ENCODE assay signal across 15 mouse cellular contexts in genomic region chr4:155472716-155473290, GRCm38 (mm10). TPM values are rescaled to one million over a fixed set of nuclear protein-coding genes. Genes with fewer than 3 reads are reported as not detected.
DNase-seq lines count a peak whose midpoint lies in the region; ATAC-seq and TF ChIP-seq lines count a peak whose summit lies in the region.
"Had no signal": no experiment of that assay in that cellular context is flagged by ENCODE, and none has a peak within 500 bp of the region (broad histone marks: within the 10 kb centered on the region; RNA-seq: fewer than 3 reads in every experiment).

No protein-coding gene starts in this region.

- peak; percentile 45 for DNase-seq in left cerebral cortex, postnatal 4 days
- DNase-seq in left cerebral cortex, adult 11 months (ENCODE audit: low spot score) = no peak
- peak; percentile 83 for DNase-seq in brain, embryonic 14.5 days (ENCODE audit: low read depth)
- DNase-seq in cerebellum, adult 9-10 months = peak; percentile 86
- DNase-seq in liver, embryonic 11.5 days (ENCODE audit: low spot score) = no peak
- DNase-seq in layer of hippocampus, adult 9-11 months = no peak
- DNase-seq: liver, embryonic 13.5 days; lung, postnatal 4 days; right cerebral cortex, adult 18-20 months; thymus, postnatal 36 days had no signal

- H3K27me3 ChIP-seq in intestine, postnatal 0 days (replicated peaks; ENCODE audit: control insufficient read depth, insufficient read depth, low read length) = no peaks in the 10 kb centered on the region
- peaks cover 15% of the 10 kb centered on the region for H3K27me3 ChIP-seq in liver, embryonic 11.5 days (replicated peaks; ENCODE audit: control insufficient read depth, insufficient read depth, low read length)
- H3K27me3 ChIP-seq: forebrain, embryonic 15.5 days had no signal

- no peaks in the 10 kb centered on the region for H3K36me3 ChIP-seq in intestine, postnatal 0 days (ENCODE audit: control insufficient read depth, insufficient read depth)
- no peaks in the 10 kb centered on the region for H3K36me3 ChIP-seq in liver, embryonic 11.5 days (ENCODE audit: control insufficient read depth, insufficient read depth, low read length)
- H3K36me3 ChIP-seq: forebrain, embryonic 15.5 days; liver, embryonic 13.5 days had no signal

- H3K9me3 ChIP-seq in intestine, postnatal 0 days (ENCODE audit: control insufficient read depth) = no peaks in the 10 kb centered on the region
- H3K9me3 ChIP-seq in liver, embryonic 11.5 days (ENCODE audit: control insufficient read depth, low read length) = no peaks in the 10 kb centered on the region
- H3K9me3 ChIP-seq: forebrain, embryonic 15.5 days; liver, embryonic 13.5 days had no signal

- H3K4me2 ChIP-seq in intestine, postnatal 0 days (replicated peaks; ENCODE audit: low read depth) = peak overlapping the region; percentile 24; the same call in 1 of the 2 replicates
- H3K4me2 ChIP-seq in liver, embryonic 11.5 days = no peak overlapping the region
- H3K4me2 ChIP-seq: forebrain, embryonic 15.5 days; liver, embryonic 13.5 days had no signal

- H3K4me3 ChIP-seq in intestine, postnatal 0 days (ENCODE audit: low read depth, low read length) = no peak overlapping the region
- H3K4me3 ChIP-seq in liver, embryonic 11.5 days (ENCODE audit: low read depth, low read length) = no peak overlapping the region
- H3K4me3 ChIP-seq: forebrain, embryonic 15.5 days; liver, embryonic 13.5 days had no signal

- H3K9ac ChIP-seq in intestine, postnatal 0 days (ENCODE audit: low read depth, low read length) = peak overlapping the region; percentile 26; the same call in 1 of the 2 replicates
- H3K9ac ChIP-seq in liver, embryonic 11.5 days (ENCODE audit: low read depth, low read length) = no peak overlapping the region
- H3K9ac ChIP-seq: forebrain, embryonic 15.5 days; liver, embryonic 13.5 days had no signal

- H3K27ac ChIP-seq in intestine, postnatal 0 days (ENCODE audit: low read depth, low read length) = 0 out of 2 replicates have a peak overlapping the region, but pooled peaks have one; percentile 35
- H3K27ac ChIP-seq in liver, embryonic 11.5 days (ENCODE audit: low read depth, low read length) = no peak overlapping the region
- H3K27ac ChIP-seq: forebrain, embryonic 15.5 days; liver, embryonic 13.5 days had no signal

- TF ChIP-seq POLR2A in brain, embryonic 14.5 days (IDR thresholded peaks at IDR 0.05; ENCODE audit: borderline replicate concordance, extremely low read depth, insufficient read depth, insufficient read length, poor library complexity, severe bottlenecking) = no peak

- WGBS in intestine, postnatal 0 days = 54% methylated on average over 3 of the region's 3 CpGs
- WGBS in liver, embryonic 11.5 days = 67% methylated on average over 3 of the region's 3 CpGs

- intact Hi-C loops in left cerebral cortex, postnatal 4 days (cut with DNase I) = no loop called here

- no peaks in the 10 kb centered on the region for H3K4me1 ChIP-seq in intestine, postnatal 0 days (replicated peaks; ENCODE audit: control insufficient read depth, insufficient read depth, low read length)
- H3K4me1 ChIP-seq in liver, embryonic 11.5 days (replicated peaks; ENCODE audit: control insufficient read depth, insufficient read depth, low read length) = peaks cover 4% of the 10 kb centered on the region

- TF ChIP-seq CTCF in brain, embryonic 14.5 days (IDR thresholded peaks at IDR 0.05; ENCODE audit: borderline replicate concordance, extremely low read depth, insufficient read depth, insufficient read length) = no peak
- no peak for TF ChIP-seq CTCF in intestine, postnatal 0 days (IDR thresholded peaks at IDR 0.05; ENCODE audit: low read depth)

- ATAC-seq in intestine, postnatal 0 days = no peak
- ATAC-seq in liver, embryonic 11.5 days (replicated peaks; ENCODE audit: low FRiP score) = no peak
- ATAC-seq: forebrain, embryonic 15.5 days had no signal

RNA-seq across cellular contexts. Expression of gene Tmem52, which starts 3.9 kb away (rescaled TPM):
- not detected for total RNA-seq in left cerebral cortex, postnatal 4 days (2021)
- 0.23 and 0.39 TPM in 2 replicates for polyA plus RNA-seq in brain, embryonic 14.5 days (2012; rRNA removed)
- 15.9 and 16.2 TPM in 2 replicates for polyA plus RNA-seq in intestine, postnatal 0 days (2015; fragmentation: Nextera tagmentation; extraction: Ambion mirVana)
- polyA plus RNA-seq in liver, embryonic 11.5 days (2014; fragmentation: Nextera tagmentation; extraction: Ambion mirVana) = not detected in 2 replicates
- total RNA-seq: common myeloid progenitor, adult 5-6 weeks; heart, postnatal 4 days; neutrophil, adult 5-6 weeks had no signal
- polyA plus RNA-seq: liver, embryonic 13.5 days had no signal

RNA-seq across cellular contexts. Expression of gene Gnb1, which starts 18.4 kb away (rescaled TPM):
- total RNA-seq in left cerebral cortex, postnatal 4 days (2021) = 1,000 to 10,000 TPM; 1,273 to 1,305 TPM
- 1,050 and 1,071 TPM in 2 replicates for polyA plus RNA-seq in brain, embryonic 14.5 days (2012; rRNA removed)
- polyA plus RNA-seq in intestine, postnatal 0 days (2015; fragmentation: Nextera tagmentation; extraction: Ambion mirVana) = 336 and 354 TPM in 2 replicates
- polyA plus RNA-seq in liver, embryonic 11.5 days (2014; fragmentation: Nextera tagmentation; extraction: Ambion mirVana) = 273 and 277 TPM in 2 replicates

Comparison
In these comparisons a context has a peak if more than half of its experiments do, and no peak if none do; other contexts are left out.
1. DNase-seq: peak in left cerebral cortex, postnatal 4 days (single experiment), brain, embryonic 14.5 days (single experiment) and cerebellum, adult 9-10 months (single experiment); none in left cerebral cortex, adult 11 months (single experiment), liver, embryonic 11.5 days (single experiment) and layer of hippocampus, adult 9-11 months (single experiment).
2. RNA of gene Tmem52, which starts 3.9 kb away (polyA plus RNA-seq): 15.9 to 16.2 TPM in intestine, postnatal 0 days; 0.23 to 0.39 TPM in brain, embryonic 14.5 days and not detected in liver, embryonic 11.5 days; every median in the first group is over 10 times any median in the second.